Mouse (Mus musculus) stomach, embryonic 16.5 days (tissue): ENCODE data around the gene Gabpb2. TPM values are rescaled to one million over a fixed set of nuclear protein-coding genes. Genes with fewer than 3 reads are reported as not detected.

ENCODE experiments used
- ATAC-seq: fragments of 200-750 bp; cut with Nextera tagmentation; 2 replicates; pipeline ENCODE4 v1.8.0; 2017; ENCODE audit warnings: moderate number of reproducible peaks, moderate TSS enrichment; ENCODE audit not compliant: insufficient read depth, low FRiP score
- H3K27ac ChIP-seq: fragments of 300-500 bp; sonication (generic); 2 replicates; pipeline ENCODE4 v1.5.1; 2014; ENCODE audit warnings: low read length
- H3K27me3 ChIP-seq: fragments of 300-500 bp; sonication (generic); 2 replicates; pipeline ENCODE4 v1.6.1; 2014; ENCODE audit warnings: low read length, control low read depth, mixed read lengths; ENCODE audit not compliant: control insufficient read depth, insufficient read depth
- H3K36me3 ChIP-seq: fragments of 300-500 bp; sonication (generic); 2 replicates; pipeline ENCODE4 v1.6.1; 2014; ENCODE audit warnings: low read length; ENCODE audit not compliant: control insufficient read depth, insufficient read depth
- H3K4me1 ChIP-seq: fragments of 300-500 bp; sonication (generic); 2 replicates; pipeline ENCODE4 v1.6.1; 2014; ENCODE audit warnings: low read length, control low read depth, mixed read lengths; ENCODE audit not compliant: control insufficient read depth, insufficient read depth
- H3K4me2 ChIP-seq: fragments of 300-500 bp; sonication (generic); 2 replicates; pipeline ENCODE4 v1.6.1; 2014; ENCODE audit warnings: low read depth, low read length, mixed read lengths
- H3K4me3 ChIP-seq: fragments of 300-500 bp; sonication (generic); replicated peaks from 2 replicates; pipeline ENCODE4 v1.5.1; 2014; ENCODE audit warnings: mild to moderate bottlenecking, low read length
- H3K9ac ChIP-seq: fragments of 300-500 bp; sonication (generic); 2 replicates; pipeline ENCODE4 v1.6.1; 2014; ENCODE audit warnings: low read length
- H3K9me3 ChIP-seq: fragments of 300-500 bp; sonication (generic); replicated peaks from 2 replicates; pipeline ENCODE4 v1.6.1; 2016; ENCODE audit warnings: low read length, control low read depth; ENCODE audit not compliant: control insufficient read depth
- WGBS: fragments of 180-500 bp; shearing (Covaris S2); extraction: QIAGEN DNeasy Blood & Tissue Kit; methylation state at CpG from one replicate; pipeline ENCODE4 v1.1.7; 2014; 5-methylcytosine and 5-hydroxymethylcytosine counted together
- polyA plus RNA-seq: library from polyadenylated mRNA; unstranded; fragments of >200 nt; fragmentation: Nextera tagmentation; extraction: Ambion mirVana; gene quantifications from 2 replicates; pipeline ENCODE4 v1.2.1, GENCODE M21; 2015

Gabpb2 gene
- polyA plus RNA-seq, 1 experiment from 2014 or later = 10.9 TPM

- peaks cover 8% of the 10 kb centered on the region; the same call in 1 of the 2 replicates for H3K36me3 ChIP-seq
- 84% methylated on average over 9 of the region's 9 CpGs for WGBS
- H3K27me3 ChIP-seq = no peaks in the 10 kb centered on the region
- H3K4me2 ChIP-seq = no peak overlapping the region
- ATAC-seq = no peak
- no peak overlapping the region for H3K9ac ChIP-seq
- H3K4me3 ChIP-seq = no peak overlapping the region
- no peaks in the 10 kb centered on the region for H3K4me1 ChIP-seq
- H3K27ac ChIP-seq = no peak overlapping the region
- no peaks in the 10 kb centered on the region for H3K9me3 ChIP-seq
These were observed 32.7 kb downstream of the Gabpb2 start for GRCm38 (mm10) chr3:95184796-95185577.

GRCm38 (mm10) chr3:95181841-95182240 is 35.9 kb downstream of the Gabpb2 start:
- Histone ChIP-seq H3K36me3 (no peaks in the 10 kb centered on the region), H3K4me2 (no peak overlapping the region), H3K9ac (no peak overlapping the region), H3K27ac (no peak overlapping the region), H3K27me3 (no peaks in the 10 kb centered on the region), H3K4me3 (no peak overlapping the region), H3K9me3 (no peaks in the 10 kb centered on the region), H3K4me1 (no peaks in the 10 kb centered on the region)
- no peak for ATAC-seq
- 63% methylated on average over 1 of the region's 1 CpGs for WGBS

- Histone ChIP-seq H3K9me3 (no peaks in the 10 kb centered on the region), H3K9ac (no peak overlapping the region), H3K27me3 (no peaks in the 10 kb centered on the region), H3K36me3 (no peaks in the 10 kb centered on the region), H3K27ac (no peak overlapping the region), H3K4me2 (no peak overlapping the region), H3K4me1 (no peaks in the 10 kb centered on the region), H3K4me3 (no peak overlapping the region)
- WGBS = 62% methylated on average over 3 of the region's 3 CpGs
- ATAC-seq = no peak
These were observed 37.8 kb downstream of the Gabpb2 start for GRCm38 (mm10) chr3:95179890-95180289.

- WGBS = 88% methylated on average over 5 of the region's 5 CpGs
- ATAC-seq = no peak
- peaks cover 2% of the 10 kb centered on the region; the same call in 1 of the 2 replicates for H3K4me1 ChIP-seq
- H3K9me3 ChIP-seq = no peaks in the 10 kb centered on the region
- no peaks in the 10 kb centered on the region for H3K27me3 ChIP-seq
- H3K4me3 ChIP-seq = no peak overlapping the region
- no peak overlapping the region for H3K27ac ChIP-seq
- H3K9ac ChIP-seq = no peak overlapping the region
- H3K36me3 ChIP-seq = no peaks in the 10 kb centered on the region
- no peak overlapping the region for H3K4me2 ChIP-seq
These were observed 38.8 kb downstream of the Gabpb2 start for GRCm38 (mm10) chr3:95178948-95179347.

GRCm38 (mm10) chr3:95177583-95177982 is 40.1 kb downstream of the Gabpb2 start:
- Histone ChIP-seq H3K4me1 (peaks cover 13% of the 10 kb centered on the region; the same call in 1 of the 2 replicates), H3K27me3 (peaks cover 7% of the 10 kb centered on the region), H3K27ac (peak overlapping the region; percentile 86), H3K4me2 (no peak overlapping the region), H3K4me3 (no peak overlapping the region), H3K9me3 (no peaks in the 10 kb centered on the region), H3K36me3 (no peaks in the 10 kb centered on the region), H3K9ac (no peak overlapping the region)
- 52% methylated on average over 6 of the region's 6 CpGs for WGBS
- ATAC-seq = no peak

- Histone ChIP-seq H3K9me3 (no peaks in the 10 kb centered on the region), H3K4me1 (peaks cover 13% of the 10 kb centered on the region; the same call in 1 of the 2 replicates), H3K27me3 (peaks cover 18% of the 10 kb centered on the region), H3K36me3 (peaks cover 10% of the 10 kb centered on the region; the same call in 1 of the 2 replicates), H3K4me3 (no peak overlapping the region), H3K4me2 (no peak overlapping the region), H3K27ac (peak overlapping the region; percentile 81), H3K9ac (no peak overlapping the region)
- no peak for ATAC-seq
- WGBS = 62% methylated on average over 3 of the region's 3 CpGs
These were observed 41.2 kb downstream of the Gabpb2 start for GRCm38 (mm10) chr3:95176500-95176899.

- Histone ChIP-seq H3K36me3 (peaks cover 10% of the 10 kb centered on the region; the same call in 1 of the 2 replicates), H3K9ac (no peak overlapping the region), H3K4me2 (peak overlapping the region; percentile 56), H3K9me3 (no peaks in the 10 kb centered on the region), H3K27me3 (peaks cover 18% of the 10 kb centered on the region), H3K4me1 (peaks cover 13% of the 10 kb centered on the region; the same call in 1 of the 2 replicates), H3K4me3 (peak overlapping the region; percentile 32), H3K27ac (no peak overlapping the region)
- ATAC-seq = peak; percentile 68; the same call in 1 of the 2 replicates
- WGBS = 11% methylated on average over 16 of the region's 16 CpGs
These were observed 43.6 kb downstream of the Gabpb2 start for GRCm38 (mm10) chr3:95174011-95174592.

- Histone ChIP-seq H3K4me2 (peak overlapping the region; percentile 56), H3K27me3 (peaks cover 18% of the 10 kb centered on the region), H3K36me3 (peaks cover 10% of the 10 kb centered on the region; the same call in 1 of the 2 replicates), H3K4me3 (peak overlapping the region; percentile 32), H3K27ac (no peak overlapping the region), H3K4me1 (peaks cover 13% of the 10 kb centered on the region; the same call in 1 of the 2 replicates), H3K9ac (peak overlapping the region; percentile 59), H3K9me3 (no peaks in the 10 kb centered on the region)
- ATAC-seq = peak; percentile 11; the same call in 1 of the 2 replicates
- WGBS = 20% methylated on average over 58 of the region's 58 CpGs
These were observed 44.3 kb downstream of the Gabpb2 start for GRCm38 (mm10) chr3:95173256-95173949.
